Comparison of ENCODE assay signal across 19 mouse cellular contexts in genomic region chr10:66354986-66355385, GRCm38 (mm10).
"Had no signal": no experiment of that assay in that cellular context is flagged by ENCODE, and none has a peak within 500 bp of the region (broad histone marks: within the 10 kb centered on the region; RNA-seq: fewer than 3 reads in every experiment).

No protein-coding gene starts in this region.

- H3K9me3 ChIP-seq: limb, embryonic 12.5 days; limb, embryonic 15.5 days; midbrain, embryonic 10.5 days; midbrain, embryonic 13.5 days had no signal

- H3K4me1 ChIP-seq: limb, embryonic 12.5 days; limb, embryonic 15.5 days; megakaryocyte, embryonic 14.5 days; midbrain, embryonic 10.5 days; midbrain, embryonic 13.5 days had no signal

- H3K27me3 ChIP-seq: limb, embryonic 12.5 days; limb, embryonic 15.5 days; megakaryocyte, embryonic 14.5 days; midbrain, embryonic 13.5 days had no signal

- ATAC-seq: liver, postnatal 0 days; lung, postnatal 0 days; midbrain, embryonic 13.5 days; midbrain, embryonic 16.5 days had no signal

- H3K9ac ChIP-seq: limb, embryonic 12.5 days; limb, embryonic 15.5 days; liver, embryonic 14.5 days; liver, postnatal 0 days; lung, embryonic 14.5 days; midbrain, embryonic 13.5 days had no signal

- H3K27ac ChIP-seq: kidney, postnatal 0 days; limb, embryonic 12.5 days; limb, embryonic 15.5 days; liver, embryonic 14.5 days; midbrain, embryonic 10.5 days; midbrain, embryonic 13.5 days; stomach, postnatal 0 days had no signal

- H3K36me3 ChIP-seq: limb, embryonic 12.5 days; limb, embryonic 15.5 days; midbrain, embryonic 10.5 days; midbrain, embryonic 13.5 days had no signal

- H3K4me2 ChIP-seq: limb, embryonic 12.5 days; limb, embryonic 15.5 days; liver, embryonic 11.5 days; lung, embryonic 14.5 days; midbrain, embryonic 13.5 days had no signal

- DNase-seq: kidney, postnatal 25 days; left cerebral cortex, postnatal 4 days; liver, postnatal 0 days; lung, embryonic 14.5 days; lung, postnatal 36 days; right cerebral cortex, postnatal 14 days; right cerebral cortex, postnatal 4 days; thymus, postnatal 25 days had no signal

- H3K4me3 ChIP-seq: limb, embryonic 12.5 days; limb, embryonic 15.5 days; megakaryocyte, embryonic 14.5 days; midbrain, embryonic 10.5 days; midbrain, embryonic 13.5 days had no signal
